Mouse (Mus musculus): ENCODE measurements around the gene Snx6.
"Not testable (repeated sequence)": the region's sequence is repeated elsewhere in the genome, so short reads cannot be mapped to it uniquely, and the experiment has no call there.

The Snx6 gene

DNA sequence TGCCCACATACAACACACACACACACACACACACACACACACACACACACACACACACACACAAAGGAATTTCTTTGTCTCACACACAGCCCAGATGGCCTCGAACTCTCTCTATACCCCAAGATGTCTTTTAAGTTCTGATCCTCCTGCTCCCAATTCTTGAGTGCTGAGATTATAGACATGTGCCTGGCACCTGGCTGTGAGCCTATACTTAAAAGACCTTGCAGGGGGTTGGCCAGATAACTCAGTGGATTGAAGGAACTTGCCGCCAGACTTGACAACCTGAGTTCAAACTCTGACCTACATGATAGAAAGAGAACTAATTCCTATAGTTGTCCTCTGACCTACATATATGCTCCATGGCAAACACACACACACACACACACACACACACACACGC is 8.0 kb upstream of the Snx6 start:
- DNase-seq (ENCODE audit: low read depth, low spot score) = no peak

- DNase-seq (ENCODE audit: low read depth, low spot score) = no peak
Measured at GRCm38 (mm10) chr12:54796516-54797195, 1.2 kb upstream of the Snx6 start.

DNA sequence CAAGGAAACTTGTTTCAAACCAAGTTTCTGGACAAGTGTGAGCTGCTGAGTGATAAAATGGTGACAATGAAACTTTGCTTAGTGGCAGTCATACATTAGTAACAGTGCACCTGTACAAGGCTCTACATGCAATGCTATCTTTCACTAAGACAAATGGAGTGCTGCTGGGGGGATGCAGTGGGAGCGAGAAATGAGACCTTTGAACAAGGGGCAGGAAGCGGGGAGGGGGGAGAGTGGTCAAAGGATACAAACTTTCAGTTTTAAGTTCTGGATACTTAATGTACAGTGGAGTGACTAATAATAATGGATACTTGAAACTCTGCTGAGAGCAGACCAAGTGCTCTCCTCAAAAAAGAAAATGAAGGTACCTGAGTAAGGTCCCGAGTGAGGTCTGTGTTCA is 1.1 kb downstream of the Snx6 start:
- DNase-seq (ENCODE audit: low read depth, low spot score) = no peak

- DNase-seq (ENCODE audit: low read depth, low spot score) = no peak
Measured at GRCm38 (mm10) chr12:54791465-54791864, 4.0 kb downstream of the Snx6 start.

- peak; percentile 61 for DNase-seq (ENCODE audit: low read depth, low spot score)
Measured at GRCm38 (mm10) chr12:54789346-54790143, 6.0 kb downstream of the Snx6 start.

- no peak for DNase-seq (ENCODE audit: low read depth, low spot score)
Measured at GRCm38 (mm10) chr12:54763624-54764023, 31.9 kb downstream of the Snx6 start.

- DNase-seq (ENCODE audit: low read depth, low spot score) = no peak
Measured at GRCm38 (mm10) chr12:54760676-54761075, 34.8 kb downstream of the Snx6 start.

- no peak for DNase-seq (ENCODE audit: low read depth, low spot score)
Measured at GRCm38 (mm10) chr12:54758846-54759245, 36.7 kb downstream of the Snx6 start.

- DNase-seq (ENCODE audit: low read depth, low spot score) = no peak
Measured at GRCm38 (mm10) chr12:54748647-54749046, 46.9 kb downstream of the Snx6 start.

DNA sequence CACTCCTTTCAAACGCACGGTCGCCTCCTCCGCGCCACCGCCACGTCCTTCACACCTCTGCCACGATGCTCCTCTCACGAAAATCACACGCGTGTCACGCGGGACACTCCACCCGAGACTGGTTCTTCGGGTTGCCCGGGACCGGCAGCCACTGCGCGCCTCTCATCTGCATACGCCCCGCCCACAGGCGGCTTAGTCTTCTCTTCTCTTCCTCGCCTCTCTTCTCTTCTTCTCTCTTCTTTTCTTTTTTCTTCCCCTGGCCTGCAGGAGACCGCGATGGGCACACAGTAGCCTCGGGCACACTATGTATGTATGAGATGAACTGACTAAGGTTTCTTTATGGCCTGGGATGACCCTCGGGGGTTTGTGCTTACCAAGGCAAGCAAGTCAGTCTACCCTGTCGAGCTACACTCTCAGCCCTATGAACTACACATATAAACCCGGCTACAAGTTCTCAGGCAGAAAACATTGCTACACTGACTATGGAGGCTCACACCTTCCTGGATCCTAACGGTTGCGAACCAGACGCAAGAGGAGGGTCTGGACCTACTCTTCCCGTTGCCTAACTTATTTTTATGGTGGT is 56.8 kb downstream of the Snx6 start:
- DNase-seq (ENCODE audit: low read depth, low spot score) = not testable (repeated sequence)

GRCm38 (mm10) chr12:54737891-54738660 is 57.4 kb downstream of the Snx6 start:
- DNase-seq (ENCODE audit: low read depth, low spot score) = not testable (repeated sequence)

DNA sequence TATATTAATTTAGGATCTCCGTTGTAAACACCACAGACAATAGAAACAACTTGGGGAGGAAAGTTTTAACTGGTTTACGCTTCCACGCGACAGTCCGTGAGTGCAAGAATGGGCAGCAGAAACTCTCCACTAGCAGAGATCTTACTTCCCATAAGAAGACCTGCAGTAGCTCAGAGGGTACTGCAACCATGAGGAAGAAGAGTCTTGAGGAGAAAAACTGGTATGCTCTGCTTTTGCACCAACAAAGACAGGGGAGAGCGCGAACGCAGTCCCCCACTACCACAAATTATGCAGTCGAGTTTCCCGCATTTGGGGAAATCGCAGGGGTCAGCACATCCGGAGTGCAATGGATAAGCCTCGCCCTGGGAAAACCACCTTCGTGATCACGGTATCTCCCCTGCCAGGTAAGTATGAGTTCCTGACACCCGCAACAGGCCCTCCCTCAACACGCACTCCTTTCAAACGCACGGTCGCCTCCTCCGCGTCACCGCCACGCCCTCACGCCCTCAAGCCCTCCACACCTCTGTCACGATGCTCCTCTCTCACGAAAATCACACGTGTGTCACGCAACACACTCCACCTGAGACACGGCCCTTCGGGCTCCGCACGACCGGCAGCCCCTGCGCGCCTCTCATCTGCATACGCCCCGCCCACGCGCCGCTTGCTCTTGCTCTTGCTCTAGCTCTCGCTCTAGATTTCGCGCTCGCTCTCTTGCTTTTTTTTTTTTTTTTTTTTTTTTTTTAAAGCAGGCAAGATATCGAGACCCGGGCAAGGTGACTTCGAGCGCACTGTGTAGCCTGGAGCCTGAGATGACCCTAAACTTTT is 61.0 kb downstream of the Snx6 start:
- DNase-seq (ENCODE audit: low read depth, low spot score) = not testable (repeated sequence)

DNA sequence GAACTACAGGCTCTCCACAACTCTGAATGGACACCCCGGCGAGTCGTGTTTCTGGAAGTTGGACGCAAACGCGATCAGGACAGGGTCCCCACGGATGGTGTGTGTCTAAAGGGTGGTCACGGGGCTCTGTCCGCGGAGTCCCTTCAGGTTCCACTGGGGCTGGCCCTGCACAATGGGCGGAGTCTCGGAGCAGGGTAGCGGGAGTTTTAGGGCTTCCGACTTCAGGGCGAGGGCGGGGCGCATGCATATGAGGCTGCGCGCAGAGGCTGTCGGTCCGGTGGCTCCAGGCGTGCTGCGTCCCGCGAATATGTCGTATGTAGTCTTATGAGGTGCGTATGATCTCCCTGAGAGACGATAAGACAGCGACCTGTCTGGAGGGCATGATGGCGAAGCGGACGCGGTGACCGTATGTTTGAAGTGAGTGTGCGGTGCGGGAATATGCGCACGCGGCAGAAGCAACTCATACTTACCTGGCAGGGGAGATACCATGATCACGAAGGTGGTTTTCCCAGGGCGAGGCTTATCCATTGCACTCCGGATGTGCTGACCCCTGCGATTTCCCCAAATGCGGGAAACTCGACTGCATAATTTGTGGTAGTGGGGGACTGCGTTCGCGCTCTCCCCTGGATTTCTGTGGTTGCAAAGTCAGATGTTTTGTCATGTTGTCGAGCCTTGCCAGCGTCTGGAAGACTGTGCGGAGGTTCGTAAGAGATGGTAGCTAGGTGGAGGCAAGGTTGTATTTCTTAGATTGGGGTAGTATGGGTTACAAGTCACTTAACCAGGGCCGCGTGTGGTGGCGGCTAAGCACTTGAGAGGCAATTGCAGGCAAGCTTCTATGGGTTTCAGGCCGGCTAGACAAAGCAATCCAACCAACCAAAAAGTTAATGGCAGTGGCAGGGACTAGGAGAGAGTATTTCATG is 66.1 kb downstream of the Snx6 start:
- not testable (repeated sequence) for DNase-seq (ENCODE audit: low read depth, low spot score)

DNA sequence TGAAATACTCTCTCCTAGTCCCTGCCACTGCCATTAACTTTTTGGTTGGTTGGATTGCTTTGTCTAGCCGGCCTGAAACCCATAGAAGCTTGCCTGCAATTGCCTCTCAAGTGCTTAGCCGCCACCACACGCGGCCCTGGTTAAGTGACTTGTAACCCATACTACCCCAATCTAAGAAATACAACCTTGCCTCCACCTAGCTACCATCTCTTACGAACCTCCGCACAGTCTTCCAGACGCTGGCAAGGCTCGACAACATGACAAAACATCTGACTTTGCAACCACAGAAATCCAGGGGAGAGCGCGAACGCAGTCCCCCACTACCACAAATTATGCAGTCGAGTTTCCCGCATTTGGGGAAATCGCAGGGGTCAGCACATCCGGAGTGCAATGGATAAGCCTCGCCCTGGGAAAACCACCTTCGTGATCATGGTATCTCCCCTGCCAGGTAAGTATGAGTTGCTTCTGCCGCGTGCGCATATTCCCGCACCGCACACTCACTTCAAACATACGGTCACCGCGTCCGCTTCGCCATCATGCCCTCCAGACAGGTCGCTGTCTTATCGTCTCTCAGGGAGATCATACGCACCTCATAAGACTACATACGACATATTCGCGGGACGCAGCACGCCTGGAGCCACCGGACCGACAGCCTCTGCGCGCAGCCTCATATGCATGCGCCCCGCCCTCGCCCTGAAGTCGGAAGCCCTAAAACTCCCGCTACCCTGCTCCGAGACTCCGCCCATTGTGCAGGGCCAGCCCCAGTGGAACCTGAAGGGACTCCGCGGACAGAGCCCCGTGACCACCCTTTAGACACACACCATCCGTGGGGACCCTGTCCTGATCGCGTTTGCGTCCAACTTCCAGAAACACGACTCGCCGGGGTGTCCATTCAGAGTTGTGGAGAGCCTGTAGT is 76.4 kb downstream of the Snx6 start:
- DNase-seq (ENCODE audit: low read depth, low spot score) = not testable (repeated sequence)

DNA sequence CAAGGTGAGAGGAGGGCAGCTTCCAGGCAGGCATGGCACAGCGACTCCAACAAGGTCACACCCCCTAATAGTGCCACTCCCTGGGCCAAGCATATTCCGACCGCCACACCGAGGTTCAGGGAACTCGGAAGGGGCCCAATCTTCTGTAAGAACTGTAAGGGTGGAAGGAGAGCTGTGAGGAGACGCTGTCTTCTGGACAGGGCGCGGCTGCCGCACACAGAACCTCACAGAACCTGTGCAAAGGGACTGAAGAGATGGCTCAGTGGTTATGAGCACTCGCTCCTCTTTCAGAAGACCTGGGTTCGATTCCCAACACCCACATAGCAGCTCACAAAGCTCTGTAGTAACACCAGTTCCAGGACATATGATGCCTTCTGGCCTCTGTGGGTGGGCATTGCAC is 78.0 kb downstream of the Snx6 start:
- not testable (repeated sequence) for DNase-seq (ENCODE audit: low read depth, low spot score)

- not testable (repeated sequence) for DNase-seq (ENCODE audit: low read depth, low spot score)
Measured at GRCm38 (mm10) chr12:54713822-54714626, 81.5 kb downstream of the Snx6 start.

DNA sequence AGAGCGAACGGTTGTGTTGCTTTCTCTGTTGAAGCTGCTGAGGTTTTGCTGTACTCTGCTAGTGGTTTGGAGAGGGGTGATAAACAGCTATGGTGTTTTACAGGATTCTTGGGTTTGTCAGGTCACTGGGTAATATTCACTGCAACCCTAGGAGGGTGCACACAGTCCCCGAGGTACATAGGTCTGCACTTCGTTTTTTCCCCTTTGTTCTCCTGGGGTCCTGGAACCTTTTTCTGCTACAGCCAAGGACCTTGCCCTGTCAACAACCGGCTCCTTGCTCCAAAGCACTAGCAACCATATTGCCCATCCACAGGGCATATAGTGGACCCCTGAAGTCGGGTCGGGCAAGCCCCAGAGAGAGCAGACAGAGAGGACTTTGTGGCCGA is 85.0 kb downstream of the Snx6 start:
- not testable (repeated sequence) for DNase-seq (ENCODE audit: low read depth, low spot score)

Data from skeletal muscle tissue, adult 2 months (tissue).